Mouse (Mus musculus) heart, postnatal 0 days (tissue): ENCODE data around the gene Parp1. TPM values are rescaled to one million over a fixed set of nuclear protein-coding genes. Genes with fewer than 3 reads are reported as not detected.

Experiments used
- ATAC-seq: fragments of 200-750 bp; cut with Nextera tagmentation; 2 replicates; pipeline ENCODE4 v1.8.0; 2017; ENCODE audit warnings: low read depth, moderate number of reproducible peaks, moderate library complexity; ENCODE audit not compliant: insufficient read depth
- DNase-seq: peaks from one replicate; pipeline ENCODE4 v3.0.0-alpha.2; 2016; ENCODE audit warnings: low spot score
- H3K27ac ChIP-seq: fragments of 300-500 bp; sonication (generic); 2 replicates; pipeline ENCODE4 v1.5.1; 2014; ENCODE audit warnings: low read depth, mild to moderate bottlenecking
- H3K27me3 ChIP-seq: fragments of 300-500 bp; sonication (generic); 2 replicates; pipeline ENCODE4 v1.6.1; 2014; ENCODE audit warnings: low read length, mixed read lengths; ENCODE audit not compliant: control insufficient read depth, insufficient read depth
- H3K36me3 ChIP-seq: fragments of 300-500 bp; sonication (generic); replicated peaks from 2 replicates; pipeline ENCODE4 v1.6.1; 2014; ENCODE audit warnings: low read length, mixed read lengths; ENCODE audit not compliant: control insufficient read depth, insufficient read depth
- H3K4me1 ChIP-seq: fragments of 300-500 bp; sonication (generic); 2 replicates; pipeline ENCODE4 v1.6.1; 2014; ENCODE audit warnings: antibody characterized with exemption; ENCODE audit not compliant: control insufficient read depth, insufficient read depth
- H3K4me2 ChIP-seq: fragments of 300-500 bp; sonication (generic); 2 replicates; pipeline ENCODE4 v1.6.1; 2014; ENCODE audit warnings: low read depth, mild to moderate bottlenecking, low read length, moderate library complexity
- H3K4me3 ChIP-seq: fragments of 300-500 bp; sonication (generic); 2 replicates; pipeline ENCODE4 v1.5.1; 2014; ENCODE audit warnings: low read depth, low read length
- H3K9ac ChIP-seq: fragments of 300-500 bp; sonication (generic); replicated peaks from 2 replicates; pipeline ENCODE4 v1.6.1; 2014; ENCODE audit warnings: low read depth, low read length, mixed read lengths
- H3K9me3 ChIP-seq: fragments of 300-500 bp; sonication (generic); replicated peaks from 2 replicates; pipeline ENCODE4 v1.6.1; 2016; ENCODE audit warnings: low read length; ENCODE audit not compliant: control insufficient read depth
- CTCF ChIP-seq: IDR thresholded peaks from 2 replicates; pipeline ENCODE4 v1.5.1; 2016; ENCODE audit warnings: antibody characterized with exemption, control low read depth, low read depth
- EP300 ChIP-seq: IDR thresholded peaks from 2 replicates; pipeline ENCODE4 v1.6.1; 2016; ENCODE audit warnings: antibody characterized with exemption, low read depth
- WGBS: fragments of 180-500 bp; shearing (Covaris S2); extraction: QIAGEN DNeasy Blood & Tissue Kit; methylation state at CpG from one replicate; pipeline ENCODE4 v1.1.7; 2014; 5-methylcytosine and 5-hydroxymethylcytosine counted together
- polyA plus RNA-seq: library from polyadenylated mRNA; unstranded; fragments of >200 nt; fragmentation: Nextera tagmentation; extraction: Ambion mirVana; gene quantifications from 2 replicates; pipeline ENCODE4 v1.2.1, GENCODE M21; 2015
- total RNA-seq: library from RNA; depleted of rRNA; stranded (reverse); fragments of >200 nt; gene quantifications from 2 replicates; pipeline ENCODE4 v1.2.3, GENCODE M21; 2014; ENCODE audit warnings: low replicate concordance

Parp1 gene
- total and polyA plus RNA-seq, 2 experiments from 2014 or later: 41.3 to 49.1 TPM

GRCm38 (mm10) chr1:180587792-180588442, 19.2 kb downstream of the Parp1 start:
- H3K9ac ChIP-seq: no peak overlapping the region
- 86% methylated on average over 17 of the region's 17 CpGs for WGBS
- no peaks in the 10 kb centered on the region for H3K27me3 ChIP-seq
- H3K4me2 ChIP-seq: no peak overlapping the region
- TF ChIP-seq EP300 (no peak), CTCF (no peak)
- no peaks in the 10 kb centered on the region for H3K4me1 ChIP-seq
- no peak for ATAC-seq
- no peak overlapping the region for H3K27ac ChIP-seq
- peaks cover 98% of the 10 kb centered on the region for H3K36me3 ChIP-seq
- DNase-seq: no peak
- no peak overlapping the region for H3K4me3 ChIP-seq
- no peaks in the 10 kb centered on the region for H3K9me3 ChIP-seq

GRCm38 (mm10) chr1:180600578-180600977, 31.9 kb downstream of the Parp1 start:
- no peak for TF ChIP-seq EP300
- WGBS: 84% methylated on average over 6 of the region's 6 CpGs
- ATAC-seq: no peak

GRCm38 (mm10) chr1:180601806-180602205, 33.1 kb downstream of the Parp1 start:
- no peak overlapping the region for H3K9ac ChIP-seq
- H3K4me1 ChIP-seq: peaks cover 17% of the 10 kb centered on the region; the same call in 1 of the 2 replicates
- H3K27ac ChIP-seq: no peak overlapping the region
- no peak overlapping the region for H3K4me2 ChIP-seq
- H3K9me3 ChIP-seq: no peaks in the 10 kb centered on the region
- no peaks in the 10 kb centered on the region for H3K27me3 ChIP-seq
- TF ChIP-seq CTCF: no peak
- no peak for TF ChIP-seq EP300
- H3K4me3 ChIP-seq: no peak overlapping the region
- peaks cover 51% of the 10 kb centered on the region for H3K36me3 ChIP-seq
- DNase-seq: no peak
- 70% methylated on average over 6 of the region's 6 CpGs for WGBS
- ATAC-seq: no peak

More at GRCm38 (mm10) chr1:180600578-180600977, 31.9 kb downstream of the Parp1 start:
- Histone ChIP-seq H3K9me3 (no peaks in the 10 kb centered on the region), H3K36me3 (peaks cover 62% of the 10 kb centered on the region), H3K4me2 (no peak overlapping the region), H3K4me1 (peaks cover 16% of the 10 kb centered on the region; the same call in 1 of the 2 replicates), H3K4me3 (no peak overlapping the region), H3K27me3 (no peaks in the 10 kb centered on the region), H3K27ac (no peak overlapping the region), H3K9ac (no peak overlapping the region)
- DNase-seq: no peak

- Histone ChIP-seq H3K9me3 (no peaks in the 10 kb centered on the region), H3K4me1 (peaks cover 17% of the 10 kb centered on the region; the same call in 1 of the 2 replicates), H3K4me3 (no peak overlapping the region), H3K36me3 (peaks cover 23% of the 10 kb centered on the region), H3K9ac (no peak overlapping the region), H3K27me3 (no peaks in the 10 kb centered on the region), H3K27ac (peak overlapping the region; percentile 66), H3K4me2 (no peak overlapping the region)
- TF ChIP-seq CTCF (no peak), EP300 (no peak)
- peak; percentile 94 for ATAC-seq
- 25% methylated on average over 4 of the region's 4 CpGs for WGBS
- DNase-seq: peak; percentile 83
Observed at GRCm38 (mm10) chr1:180604579-180604978, 35.9 kb downstream of the Parp1 start.

GRCm38 (mm10) chr1:180606106-180606505, 37.4 kb downstream of the Parp1 start:
- Histone ChIP-seq H3K4me3 (no peak overlapping the region), H3K9ac (no peak overlapping the region), H3K27me3 (no peaks in the 10 kb centered on the region), H3K9me3 (no peaks in the 10 kb centered on the region), H3K4me1 (peaks cover 17% of the 10 kb centered on the region; the same call in 1 of the 2 replicates), H3K27ac (no peak overlapping the region), H3K36me3 (peaks cover 8% of the 10 kb centered on the region), H3K4me2 (no peak overlapping the region)
- TF ChIP-seq EP300 (no peak), CTCF (no peak)
- 52% methylated on average over 3 of the region's 3 CpGs for WGBS
- ATAC-seq (no peak), DNase-seq (no peak)
